In the genomic region with DNA sequence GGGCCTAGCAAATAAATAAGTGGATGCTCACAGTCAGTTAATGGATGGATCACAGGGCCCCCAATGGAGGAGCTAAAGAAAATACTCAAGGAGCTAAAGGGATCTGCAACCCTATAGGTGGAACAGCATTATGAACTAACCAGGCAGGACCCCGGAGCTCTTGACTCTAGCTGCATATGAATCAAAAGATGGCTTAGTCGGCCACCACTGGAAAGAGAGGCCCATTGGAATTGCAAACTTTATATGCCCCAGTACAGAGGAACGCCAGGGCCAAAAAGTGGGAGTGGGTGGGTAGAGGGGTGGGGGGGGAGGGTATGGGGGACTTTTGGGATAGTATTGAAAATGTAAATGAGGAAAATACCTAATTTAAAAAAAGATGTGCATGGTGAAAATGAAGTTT, we compare ENCODE assay signal across 24 mouse cellular contexts. TPM values are rescaled to one million over a fixed set of nuclear protein-coding genes. Genes with fewer than 3 reads are reported as not detected.
DNase-seq lines count a peak whose midpoint lies in the region.
"Had no signal": no experiment of that assay in that cellular context is flagged by ENCODE, and none has a peak within 500 bp of the region (broad histone marks: within the 10 kb centered on the region; RNA-seq: fewer than 3 reads in every experiment).

No protein-coding gene starts in this region.

- peak; percentile 1 for DNase-seq in cerebellum, adult 9-10 months
- DNase-seq in gastrocnemius, postnatal 4 days (ENCODE audit: low spot score in 2 of 2) = peak; percentile 11 to 16
- peak; percentile 8 for DNase-seq in heart, postnatal 4 days
- DNase-seq in kidney, postnatal 14 days = peak; percentile 6
- DNase-seq in ovary, adult 18-20 months (ENCODE audit: low spot score) = peak; percentile 4
- peak; percentile 7 for DNase-seq in testis, postnatal 14 days (ENCODE audit: low spot score)
- peak; percentile 18 for DNase-seq in urinary bladder, adult 2 months (ENCODE audit: low spot score)

RNA-seq across cellular contexts. Expression of a gene that starts 6.7 kb away (rescaled TPM):
- total RNA-seq in gastrocnemius, postnatal 4 days (2021) = not detected
- total RNA-seq in heart, postnatal 4 days (2021) = not detected
- polyA plus RNA-seq in urinary bladder, adult 2 months (2012; rRNA removed) = not detected in 2 replicates
- total RNA-seq: adrenal gland, adult 18-20 months; adrenal gland, postnatal 36 days; CH12.LX; gastrocnemius, adult 8-10 months; granulocyte monocyte progenitor cell, adult 5-6 weeks; heart, postnatal 10 days had no signal
- polyA plus RNA-seq: activated CD4-positive, CD25-positive, alpha-beta regulatory T cell, adult 4 months; cerebellum, adult 2 months; cortical plate, adult 2 months; embryonic facial prominence, embryonic 12.5 days; forebrain, embryonic 11.5 days; forebrain, embryonic 15.5 days; heart, embryonic 10.5 days; heart, embryonic 14.5 days; hindbrain, embryonic 10.5 days; hindbrain, embryonic 14.5 days; Patski had no signal

RNA-seq across cellular contexts. Expression of a gene that starts 21.5 kb away (rescaled TPM):
- not detected for total RNA-seq in gastrocnemius, postnatal 4 days (2021)
- total RNA-seq in heart, postnatal 4 days (2021) = not detected
- polyA plus RNA-seq in urinary bladder, adult 2 months (2012; rRNA removed) = not detected in 2 replicates
- total RNA-seq: adrenal gland, adult 18-20 months; adrenal gland, postnatal 36 days; CH12.LX; gastrocnemius, adult 8-10 months; granulocyte monocyte progenitor cell, adult 5-6 weeks; heart, postnatal 10 days had no signal
- polyA plus RNA-seq: activated CD4-positive, CD25-positive, alpha-beta regulatory T cell, adult 4 months; cerebellum, adult 2 months; cortical plate, adult 2 months; embryonic facial prominence, embryonic 12.5 days; forebrain, embryonic 11.5 days; forebrain, embryonic 15.5 days; heart, embryonic 10.5 days; heart, embryonic 14.5 days; hindbrain, embryonic 10.5 days; hindbrain, embryonic 14.5 days; Patski had no signal

Comparison
In these comparisons a context has a peak if more than half of its experiments do, and no peak if none do; other contexts are left out.
1. Peak in every context shown above with its lines: DNase-seq.